Mouse (Mus musculus) left cerebral cortex, adult 18-20 months (tissue): ENCODE measurements around the gene Krtap1-5. TPM values are rescaled to one million over a fixed set of nuclear protein-coding genes. Genes with fewer than 3 reads are reported as not detected.
"Not testable (repeated sequence)": the region's sequence is repeated elsewhere in the genome, so short reads cannot be mapped to it uniquely, and the experiment has no call there.

Source experiments
- DNase-seq, 2 experiments: peaks; one replicate each; pipeline ENCODE4 v3.0.0; 2021 to 2022; ENCODE audit warnings: low spot score in 2 of 2, mixed read lengths in 1 of 2
- long read RNA-seq, 2 experiments: library from polyadenylated mRNA; stranded (forward); transcript quantifications; one replicate each; pipeline ENCODE4 v2.0.0; 2021
- total RNA-seq, 2 experiments: library from RNA; stranded (reverse); gene quantifications; 2 replicates each; pipeline ENCODE4 v1.2.3; 2021

Gene Krtap1-5
- not detected for total RNA-seq
- long read RNA-seq, experiment 1 = 0 reads
- long read RNA-seq, experiment 2 = 0 reads

GRCm38 (mm10) chr11:99580636-99581035 lies at the start of gene Krtap1-5:
Gene Krtap1-5, minus strand, starts transcription at chr11:99581016.
- no peak for DNase-seq

DNA sequence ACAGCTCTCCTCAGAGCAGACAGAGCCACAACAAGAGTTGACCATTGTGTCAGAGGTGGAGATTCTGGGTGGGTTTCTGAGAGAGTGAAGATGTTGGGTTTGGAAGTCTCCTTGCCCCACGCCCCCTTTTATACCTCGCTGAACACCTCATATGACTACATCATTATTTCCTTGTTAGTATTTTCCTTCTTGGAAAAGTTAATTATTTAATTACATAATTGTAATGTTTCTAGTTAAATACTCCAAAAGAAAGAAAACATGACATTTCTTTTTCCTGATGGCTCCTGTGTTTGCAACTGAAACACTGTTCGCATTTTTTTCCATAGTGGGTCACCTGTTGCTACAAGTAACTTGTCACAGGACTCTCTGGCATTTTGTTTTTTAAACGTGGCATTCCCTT lies 47.3 kb upstream of the Krtap1-5 start, which contains the start of gene Krtap4-1:
Gene Krtap4-1, minus strand, starts transcription at position 101 of the 400 bp plus-strand sequence.
- DNase-seq = no peak

- DNase-seq = no peak
Measured at GRCm38 (mm10) chr11:99620335-99620734, 39.5 kb upstream of the Krtap1-5 start, which contains the start of gene Gm11562. Gene Gm11562, minus strand, starts transcription at chr11:99620435.

DNA sequence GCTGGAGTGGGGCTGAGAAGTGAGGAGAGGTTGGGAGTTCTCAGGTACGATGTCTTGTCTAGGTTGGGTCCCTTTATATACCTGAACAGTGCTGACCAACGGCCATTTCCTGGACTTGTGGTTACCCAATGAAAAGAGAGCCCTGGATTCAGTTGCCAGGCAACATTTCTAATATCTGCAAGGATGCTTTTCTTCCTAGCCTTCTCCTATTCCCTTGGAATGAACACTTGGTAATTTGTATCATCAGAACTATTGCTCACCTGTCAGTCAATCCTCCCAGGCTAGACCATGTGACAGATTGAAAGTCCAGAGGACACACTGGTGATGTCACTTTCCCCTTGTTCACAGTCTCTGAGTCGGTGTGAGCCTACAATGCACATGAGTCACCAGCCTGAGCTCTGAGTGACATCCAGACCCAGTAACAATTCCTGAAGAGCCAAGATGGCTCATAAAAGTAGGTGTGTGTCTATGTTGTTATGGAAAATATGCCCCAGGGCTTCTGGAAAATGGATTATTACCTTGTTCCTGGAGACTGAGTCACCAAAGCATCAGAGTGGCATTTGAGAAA lies 34.1 kb upstream of the Krtap1-5 start, which contains the start of gene Krtap2-4:
Gene Krtap2-4, minus strand, starts transcription at position 51 of the 568 bp plus-strand sequence.
- DNase-seq = no peak

DNA sequence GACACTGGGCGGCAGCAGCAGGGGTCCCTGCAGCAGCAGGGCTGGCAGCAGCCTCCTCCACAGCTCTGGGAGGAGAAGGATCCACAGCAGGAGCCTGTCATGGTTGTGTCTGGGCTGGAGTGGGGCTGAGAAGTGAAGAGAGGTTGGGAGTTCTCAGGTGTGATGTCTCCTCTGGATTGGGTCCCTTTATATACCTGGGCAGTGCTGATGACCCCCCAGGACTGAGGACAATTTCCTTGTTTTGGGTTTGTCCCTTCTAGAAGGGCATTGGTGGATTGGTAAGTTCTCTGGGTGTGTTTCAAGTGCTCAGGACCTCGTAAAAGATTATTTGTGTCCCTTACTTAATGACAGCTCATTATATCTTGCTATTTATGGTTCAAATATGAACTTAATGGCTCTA lies 29.3 kb upstream of the Krtap1-5 start, which contains the start of gene Gm11937:
Gene Gm11937, minus strand, starts transcription at position 101 of the 400 bp plus-strand sequence.
- DNase-seq = not testable (repeated sequence)

DNA sequence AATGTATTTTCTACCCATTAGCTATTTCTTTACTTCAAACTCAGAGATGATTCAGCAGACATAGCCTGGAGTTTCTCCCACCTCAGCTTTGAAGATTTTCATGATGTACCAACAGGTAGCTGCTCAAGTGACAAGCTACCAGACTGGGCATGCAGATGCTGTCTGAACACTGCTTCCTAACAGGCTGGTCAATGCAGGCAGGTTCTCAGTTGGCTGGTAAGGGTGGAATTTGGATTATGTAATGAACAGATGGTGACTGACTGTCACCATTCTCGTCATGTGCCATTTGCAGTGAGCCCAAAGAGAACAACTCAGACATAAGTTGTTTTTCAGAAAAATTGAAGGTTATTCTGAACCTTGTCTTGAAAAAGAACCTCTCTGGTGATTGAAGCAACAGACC lies 28.3 kb upstream of the Krtap1-5 start:
- peak; percentile 25 to 46 for DNase-seq

- DNase-seq = not testable (repeated sequence)
Measured at GRCm38 (mm10) chr11:99603208-99603607, 22.4 kb upstream of the Krtap1-5 start, which contains the start of gene Gm11938. Gene Gm11938, minus strand, starts transcription at chr11:99603308.

- not testable (repeated sequence) for DNase-seq
Measured at GRCm38 (mm10) chr11:99597742-99598141, 16.9 kb upstream of the Krtap1-5 start, which contains the start of gene Krtap9-3. Gene Krtap9-3, minus strand, starts transcription at chr11:99598105.

GRCm38 (mm10) chr11:99590981-99591380 lies 10.2 kb upstream of the Krtap1-5 start, which contains the start of gene Krtap1-3:
Gene Krtap1-3, minus strand, starts transcription at chr11:99591339.
- no peak for DNase-seq

DNA sequence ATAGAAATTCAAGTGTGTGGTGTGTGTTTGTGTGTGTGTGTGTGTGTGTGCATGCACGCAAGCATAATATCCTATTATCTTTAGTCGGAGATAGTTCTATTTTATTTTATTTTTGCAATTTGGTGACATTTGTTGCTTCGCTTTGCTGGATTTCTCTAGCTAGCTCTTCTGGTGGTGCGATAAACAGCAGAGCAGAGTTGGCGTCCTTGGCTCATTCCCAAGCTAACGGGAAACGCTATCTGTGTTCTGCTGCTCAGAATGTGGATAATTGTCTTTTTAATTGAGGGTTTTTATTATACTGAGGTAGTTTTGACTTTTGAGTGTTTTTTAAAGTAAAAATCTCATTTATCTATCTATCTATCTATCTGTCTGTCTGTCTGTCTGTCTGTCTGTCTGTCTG lies 4.3 kb upstream of the Krtap1-5 start:
- DNase-seq = peak; percentile 14 to 32

GRCm38 (mm10) chr11:99583245-99583704 lies 2.5 kb upstream of the Krtap1-5 start, which contains the start of gene Krtap1-4:
Gene Krtap1-4, minus strand, starts transcription at chr11:99583654.
- no peak for DNase-seq

GRCm38 (mm10) chr11:99581564-99581963 lies 748 bp upstream of the Krtap1-5 start:
- no peak for DNase-seq

DNA sequence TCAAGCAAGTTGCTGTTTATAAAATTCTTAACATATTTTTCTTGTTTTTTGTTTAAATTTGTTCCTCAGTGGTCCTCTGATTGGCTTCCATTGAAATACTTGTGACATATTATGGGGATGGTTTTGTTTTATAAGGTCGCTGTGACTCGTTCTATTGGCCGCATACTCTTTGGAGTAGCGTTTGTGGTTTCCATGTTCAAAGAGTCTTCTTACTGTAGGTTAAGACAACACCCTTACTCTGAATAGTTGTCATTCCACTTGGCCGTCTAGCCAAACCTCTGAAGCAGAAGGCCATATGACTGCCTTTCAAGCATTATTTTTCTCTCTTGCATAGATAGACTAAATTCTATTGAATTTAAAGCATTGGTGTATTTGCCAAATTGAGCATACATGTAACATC lies 235 bp upstream of the Krtap1-5 start:
- DNase-seq = no peak

- peak; percentile 49 to 68 for DNase-seq
Measured at GRCm38 (mm10) chr11:99574106-99574505, 6.7 kb downstream of the Krtap1-5 start.

- DNase-seq = peak in 1 of 2 experiments; percentile 31
Measured at GRCm38 (mm10) chr11:99573164-99573563, 7.7 kb downstream of the Krtap1-5 start.

GRCm38 (mm10) chr11:99566530-99566929 lies 14.3 kb downstream of the Krtap1-5 start, which contains the start of gene Krtap3-1:
Gene Krtap3-1, minus strand, starts transcription at chr11:99566630.
- no peak for DNase-seq

- no peak for DNase-seq
Measured at GRCm38 (mm10) chr11:99562580-99562979, 18.2 kb downstream of the Krtap1-5 start.

- DNase-seq = no peak
Measured at GRCm38 (mm10) chr11:99559366-99559765, 21.4 kb downstream of the Krtap1-5 start, which contains the start of gene Gm11939. Gene Gm11939, minus strand, starts transcription at chr11:99559466.

DNA sequence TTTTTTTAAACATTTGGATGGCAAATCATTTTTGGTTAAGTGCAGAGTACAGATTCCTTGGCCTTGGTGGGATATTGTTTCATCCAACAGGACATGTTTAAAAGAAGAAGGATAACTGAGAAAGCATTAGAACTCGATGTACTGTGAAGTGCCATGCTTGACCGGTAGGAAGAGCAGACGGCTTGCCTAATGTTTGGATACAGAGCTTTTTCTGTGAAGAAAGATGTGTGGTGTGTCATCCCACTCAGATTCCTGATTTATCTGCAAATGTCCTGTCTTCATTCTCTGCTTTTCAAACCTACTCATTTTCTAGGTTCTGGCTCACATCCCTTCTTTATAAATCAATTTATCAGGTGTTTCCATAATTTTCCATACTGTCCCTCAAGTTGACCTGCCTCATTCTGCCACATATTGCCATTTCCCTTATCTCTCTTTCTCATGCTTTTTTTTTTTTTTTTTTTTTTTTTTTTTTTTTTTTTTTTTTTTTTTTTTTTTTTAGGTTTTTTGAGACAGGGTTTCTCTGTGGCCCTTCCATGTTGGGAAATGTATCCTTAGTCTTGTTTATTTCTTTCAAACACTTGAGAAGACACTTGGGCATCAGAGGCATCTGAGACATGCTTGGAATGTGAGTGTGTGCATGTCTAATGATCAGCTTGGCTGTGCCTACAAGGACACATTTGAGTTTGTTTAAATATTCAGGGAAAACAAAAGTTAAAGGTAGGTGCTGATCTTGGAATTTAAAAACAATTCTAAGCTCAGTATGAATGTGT lies 22.7 kb downstream of the Krtap1-5 start:
- DNase-seq = no peak

DNA sequence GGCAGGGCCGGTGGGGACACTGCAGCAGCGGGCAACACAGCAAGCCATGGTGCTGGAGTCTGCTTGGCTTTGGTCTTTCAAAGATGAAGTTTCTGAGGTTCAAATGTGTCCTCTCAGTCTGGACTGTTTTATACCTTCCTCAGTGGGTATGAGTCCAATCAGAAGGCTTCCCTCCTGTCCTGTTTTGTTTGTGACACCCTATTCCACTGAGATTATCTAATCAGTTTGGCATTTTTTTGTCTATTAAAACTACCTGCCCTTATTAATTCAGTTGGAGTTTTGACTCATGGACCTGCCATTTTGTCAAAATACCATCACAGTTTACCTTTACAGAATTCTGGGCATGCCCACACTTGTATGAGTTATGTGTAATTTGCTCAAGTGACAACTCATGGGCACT lies 24.1 kb downstream of the Krtap1-5 start, which contains the start of gene Krtap3-2:
Gene Krtap3-2, minus strand, starts transcription at position 101 of the 400 bp plus-strand sequence.
- DNase-seq = no peak

GRCm38 (mm10) chr11:99556195-99556594 lies 24.6 kb downstream of the Krtap1-5 start:
- DNase-seq = no peak
